Mouse (Mus musculus) bone marrow, adult 2 months (tissue): ENCODE measurements around the gene Actl7b.

Experiments used
- CTCF ChIP-seq: fragments of 200-500 bp; IDR thresholded peaks from 2 replicates; pipeline ENCODE4 v1.5.1; 2011; ENCODE audit warnings: low read length, control low read depth; ENCODE audit not compliant: control insufficient read depth, insufficient read depth
- POLR2A ChIP-seq: fragments of 200-500 bp; IDR thresholded peaks from 2 replicates; pipeline ENCODE4 v1.6.1; 2011; ENCODE audit warnings: low read depth, mild to moderate bottlenecking, control low read depth, low read length, borderline replicate concordance; ENCODE audit not compliant: control insufficient read depth

DNA sequence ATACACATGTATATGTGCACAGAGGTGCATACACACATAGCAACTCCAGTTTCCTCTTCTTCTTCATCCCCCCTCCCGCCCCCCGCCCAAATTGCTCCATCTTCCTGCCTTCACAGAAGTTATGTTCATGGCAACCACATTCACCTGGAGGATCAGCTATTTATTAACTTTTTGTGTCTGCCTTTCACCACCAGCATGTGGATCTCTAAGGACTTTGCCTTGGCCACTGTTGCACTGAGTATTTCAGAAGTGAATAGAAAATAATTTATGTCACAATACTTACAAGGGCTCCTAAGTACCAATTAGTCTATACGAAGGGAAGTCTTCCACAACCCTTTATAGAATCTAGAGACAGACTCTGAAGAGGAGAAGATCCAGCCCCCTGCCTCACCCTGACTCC, 23.3 kb downstream of the Actl7b start:
- TF ChIP-seq POLR2A (no peak), CTCF (no peak)
